22 mouse cellular contexts compared by ENCODE assay signal in genomic region chr8:77970378-77970777, GRCm38 (mm10).
A peak's percentile ranks its signal among the peaks of the same experiment; 100 is the strongest.
DNase-seq lines count a peak whose midpoint lies in the region; ATAC-seq and TF ChIP-seq lines count a peak whose summit lies in the region.
"Had no signal": no experiment of that assay in that cellular context is flagged by ENCODE, and none has a peak within 500 bp of the region (broad histone marks: within the 10 kb centered on the region; RNA-seq: fewer than 3 reads in every experiment).

No protein-coding gene starts in this region.

- 0 out of 2 replicates have a peak overlapping the region, but pooled peaks have one; percentile 51 for H3K27ac ChIP-seq in embryonic facial prominence, embryonic 10.5 days (replicated peaks)
- H3K27ac ChIP-seq in liver, postnatal 0 days (ENCODE audit: low read depth), result no peak overlapping the region
- H3K27ac ChIP-seq: hindbrain, embryonic 15.5 days; kidney, embryonic 15.5 days; midbrain, embryonic 15.5 days had no signal

- 46% methylated on average over 8 of the region's 8 CpGs for WGBS in embryonic facial prominence, embryonic 10.5 days
- WGBS in liver, postnatal 0 days (ENCODE audit: insufficient replicate concordance), result 69% methylated on average over 8 of the region's 8 CpGs

- peak; percentile 32 for DNase-seq in ovary, adult 18-20 months (ENCODE audit: low spot score)
- no peak for DNase-seq in ovary, postnatal 14 days (ENCODE audit: low spot score)
- DNase-seq in embryonic facial prominence, embryonic 10.5 days (ENCODE audit: low spot score), result peak; percentile 37
- peak; percentile 57 for DNase-seq in forelimb bud, embryonic 11.5 days (ENCODE audit: low read depth, low spot score)
- DNase-seq in liver, postnatal 0 days, result no peak
- DNase-seq in yolk sac, embryonic 10.5 days (ENCODE audit: low spot score), result no peak
- DNase-seq in retina, embryonic 14.5 days (ENCODE audit: low spot score), result no peak
- DNase-seq: adrenal gland, postnatal 10 days; cerebellum, adult 11 months; cerebellum, postnatal 14 days; forebrain, postnatal 0 days; heart, adult 18-20 months; heart, postnatal 36 days; layer of hippocampus, postnatal 36 days; lung, adult 2 months; thymus, adult 18-20 months; thymus, postnatal 4 days had no signal

- H3K4me3 ChIP-seq in embryonic facial prominence, embryonic 10.5 days, result no peak overlapping the region
- H3K4me3 ChIP-seq in liver, postnatal 0 days (ENCODE audit: low read depth, low read length), result no peak overlapping the region
- H3K4me3 ChIP-seq: hindbrain, embryonic 15.5 days; kidney, embryonic 15.5 days; midbrain, embryonic 15.5 days had no signal

- peaks cover 11% of the 10 kb centered on the region for H3K4me1 ChIP-seq in embryonic facial prominence, embryonic 10.5 days
- no peaks in the 10 kb centered on the region for H3K4me1 ChIP-seq in liver, postnatal 0 days (ENCODE audit: insufficient read depth)
- H3K4me1 ChIP-seq: hindbrain, embryonic 15.5 days; midbrain, embryonic 15.5 days had no signal

- H3K4me2 ChIP-seq in liver, postnatal 0 days (ENCODE audit: low read depth, low read length), result no peak overlapping the region
- H3K4me2 ChIP-seq: hindbrain, embryonic 15.5 days; kidney, embryonic 15.5 days; liver, embryonic 11.5 days; midbrain, embryonic 15.5 days had no signal

- H3K27me3 ChIP-seq in embryonic facial prominence, embryonic 10.5 days (replicated peaks; ENCODE audit: low read depth, poor library complexity, severe bottlenecking), result no peaks in the 10 kb centered on the region
- no peaks in the 10 kb centered on the region for H3K27me3 ChIP-seq in liver, postnatal 0 days (ENCODE audit: insufficient read depth, low read length)
- H3K27me3 ChIP-seq: hindbrain, embryonic 15.5 days; kidney, embryonic 15.5 days; midbrain, embryonic 15.5 days had no signal

- no peaks in the 10 kb centered on the region for H3K36me3 ChIP-seq in embryonic facial prominence, embryonic 10.5 days (replicated peaks)
- H3K36me3 ChIP-seq in liver, postnatal 0 days (replicated peaks; ENCODE audit: insufficient read depth, low read length), result no peaks in the 10 kb centered on the region
- H3K36me3 ChIP-seq: hindbrain, embryonic 15.5 days; kidney, embryonic 15.5 days; midbrain, embryonic 15.5 days had no signal

- no peaks in the 10 kb centered on the region for H3K9me3 ChIP-seq in embryonic facial prominence, embryonic 10.5 days
- H3K9me3 ChIP-seq in liver, postnatal 0 days (ENCODE audit: low read length), result no peaks in the 10 kb centered on the region
- H3K9me3 ChIP-seq: hindbrain, embryonic 15.5 days; kidney, embryonic 15.5 days; midbrain, embryonic 15.5 days had no signal

- TF ChIP-seq EP300 in liver, postnatal 0 days (IDR thresholded peaks at IDR 0.05; ENCODE audit: low read depth), result no peak

- TF ChIP-seq CTCF in liver, postnatal 0 days (IDR thresholded peaks at IDR 0.05; ENCODE audit: low read depth), result no peak

- no peak for ATAC-seq in liver, postnatal 0 days
- ATAC-seq: forebrain, postnatal 0 days; intestine, embryonic 16.5 days; midbrain, embryonic 15.5 days had no signal

- H3K9ac ChIP-seq in liver, postnatal 0 days (replicated peaks), result no peak overlapping the region
- H3K9ac ChIP-seq: forebrain, postnatal 0 days; hindbrain, embryonic 15.5 days; kidney, embryonic 15.5 days; midbrain, embryonic 15.5 days had no signal

Comparison
In these comparisons a context has a peak if more than half of its experiments do, and no peak if none do; other contexts are left out.
1. DNase-seq: peak in ovary, adult 18-20 months (single experiment), embryonic facial prominence, embryonic 10.5 days (single experiment) and forelimb bud, embryonic 11.5 days (single experiment); none in ovary, postnatal 14 days (single experiment), liver, postnatal 0 days (single experiment), yolk sac, embryonic 10.5 days (single experiment) and retina, embryonic 14.5 days (single experiment).